Mouse (Mus musculus): ENCODE measurements around the gene Zfp523. TPM values are rescaled to one million over a fixed set of nuclear protein-coding genes. Genes with fewer than 3 reads are reported as not detected.

The Zfp523 gene
- polyA plus RNA-seq, 1 experiment from 2014 or later = 38.2 TPM

DNA sequence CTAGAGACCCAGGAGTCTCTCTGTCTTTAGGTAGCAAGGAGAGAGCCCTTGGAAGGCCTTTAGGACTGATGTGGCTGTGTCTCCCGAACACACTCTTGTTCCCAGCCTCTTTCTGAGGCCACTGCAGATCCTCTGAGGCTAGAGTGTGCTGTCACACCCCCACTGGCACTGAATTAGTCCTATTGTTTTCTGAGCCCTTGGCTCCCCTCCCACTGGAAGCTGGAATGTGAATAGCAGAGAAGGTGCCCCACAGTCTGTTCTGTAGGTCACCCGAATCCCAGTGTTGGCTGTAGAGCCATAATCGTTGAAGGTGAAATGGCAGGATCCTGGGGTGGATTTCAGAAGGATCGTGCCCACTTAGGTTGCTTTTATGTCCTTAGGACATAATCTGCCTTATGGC, 3.4 kb downstream of the Zfp523 start:
- Histone ChIP-seq H3K4me1 (ENCODE audit: insufficient read depth, low read length) (peaks cover 34% of the 10 kb centered on the region), H3K9me3 (ENCODE audit: low read length) (no peaks in the 10 kb centered on the region), H3K36me3 (ENCODE audit: insufficient read depth, low read length) (no peaks in the 10 kb centered on the region), H3K27ac (ENCODE audit: low read length) (no peak overlapping the region), H3K4me3 (ENCODE audit: low read length) (no peak overlapping the region), H3K27me3 (ENCODE audit: insufficient read depth, low read length) (no peaks in the 10 kb centered on the region), H3K4me2 (replicated peaks; ENCODE audit: low read depth, low read length) (no peak overlapping the region), H3K9ac (replicated peaks; ENCODE audit: low read length) (0 out of 2 replicates have a peak overlapping the region, but pooled peaks have one; percentile 22)
- no peak for ATAC-seq (ENCODE audit: low FRiP score, low TSS enrichment)
- WGBS = 42% methylated on average over 4 of the region's 4 CpGs

DNA sequence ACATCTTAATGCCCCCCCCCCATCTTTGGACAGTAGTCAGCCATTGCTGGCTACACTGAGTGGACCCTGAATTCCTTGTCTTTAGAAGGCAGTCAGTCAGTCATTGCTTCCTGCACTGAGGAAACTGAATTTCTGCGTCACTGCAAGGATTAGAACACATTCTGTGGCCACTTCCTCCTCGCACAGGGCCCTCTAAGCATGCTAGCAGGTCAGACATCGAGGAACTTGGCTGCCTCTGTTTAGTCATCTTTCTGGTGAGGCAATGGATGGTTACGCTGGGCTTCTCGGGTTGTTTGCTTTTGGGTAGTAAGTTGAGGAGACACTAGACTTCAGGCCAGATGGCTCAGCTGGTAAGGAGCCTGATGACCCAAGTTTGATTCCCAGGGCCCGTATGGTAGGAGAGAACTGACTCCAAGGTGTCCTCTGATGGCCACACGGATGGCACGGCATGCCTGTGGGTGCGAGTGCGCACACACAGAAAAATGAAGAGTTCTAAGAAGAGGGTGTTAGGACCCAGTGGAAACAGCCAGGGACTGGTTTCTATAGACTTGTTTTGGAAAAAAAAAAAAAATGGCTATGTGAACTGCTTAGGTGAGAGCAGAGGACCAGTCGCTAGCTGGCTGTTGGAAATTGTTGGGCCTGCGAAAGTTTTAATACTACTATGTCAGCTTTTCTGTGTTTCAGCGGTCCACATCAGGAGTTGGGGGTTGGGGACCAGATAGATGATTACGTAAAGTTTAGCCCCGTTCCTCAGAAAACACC, 4.0 kb downstream of the Zfp523 start:
- H3K9ac ChIP-seq (replicated peaks; ENCODE audit: low read length) = 0 out of 2 replicates have a peak overlapping the region, but pooled peaks have one; percentile 6
- H3K27ac ChIP-seq (ENCODE audit: low read length) = no peak overlapping the region
- ATAC-seq (ENCODE audit: low FRiP score, low TSS enrichment) = no peak
- no peaks in the 10 kb centered on the region for H3K27me3 ChIP-seq (ENCODE audit: insufficient read depth, low read length)
- H3K4me3 ChIP-seq (ENCODE audit: low read length) = no peak overlapping the region
- no peaks in the 10 kb centered on the region for H3K36me3 ChIP-seq (ENCODE audit: insufficient read depth, low read length)
- H3K9me3 ChIP-seq (ENCODE audit: low read length) = no peaks in the 10 kb centered on the region
- H3K4me1 ChIP-seq (ENCODE audit: insufficient read depth, low read length) = peaks cover 34% of the 10 kb centered on the region
- H3K4me2 ChIP-seq (replicated peaks; ENCODE audit: low read depth, low read length) = no peak overlapping the region
- 81% methylated on average over 15 of the region's 15 CpGs for WGBS

DNA sequence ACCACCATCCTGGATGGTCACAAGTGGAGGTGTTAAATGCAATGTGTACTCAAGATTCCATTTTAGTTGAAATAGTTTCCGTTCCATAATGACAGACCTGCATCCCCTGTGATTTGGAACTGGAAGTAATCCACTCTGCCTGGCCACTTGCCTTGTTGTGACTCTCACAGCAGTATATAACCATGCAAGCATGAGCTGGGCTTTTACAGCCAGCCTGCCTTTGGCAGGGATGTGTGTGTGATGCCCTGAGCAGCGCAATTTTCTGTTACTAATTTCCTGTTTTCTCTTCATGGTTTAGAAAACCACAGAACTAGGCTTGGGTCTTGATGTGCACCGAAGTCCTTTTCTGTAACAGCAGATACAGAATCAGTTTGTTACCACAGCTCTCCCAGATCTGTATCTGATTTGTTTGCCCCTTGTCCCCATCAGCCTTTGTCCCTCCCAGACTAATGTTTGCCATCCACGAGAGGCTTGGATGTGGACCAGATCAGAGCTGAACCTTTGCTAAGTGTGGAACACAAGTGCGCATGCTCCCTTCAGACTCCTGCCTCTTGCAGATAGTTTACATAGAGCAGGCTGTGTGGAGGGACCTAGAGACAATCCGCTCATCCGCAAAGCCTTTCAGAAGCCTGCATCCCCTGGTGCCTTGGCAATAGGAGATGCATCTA, 8.2 kb downstream of the Zfp523 start:
- Histone ChIP-seq H3K4me1 (ENCODE audit: insufficient read depth, low read length) (peaks cover 10% of the 10 kb centered on the region), H3K4me3 (ENCODE audit: low read length) (no peak overlapping the region), H3K27ac (ENCODE audit: low read length) (no peak overlapping the region), H3K9me3 (ENCODE audit: low read length) (no peaks in the 10 kb centered on the region), H3K36me3 (ENCODE audit: insufficient read depth, low read length) (peaks cover 5% of the 10 kb centered on the region; the same call in 1 of the 2 replicates), H3K4me2 (replicated peaks; ENCODE audit: low read depth, low read length) (no peak overlapping the region), H3K9ac (replicated peaks; ENCODE audit: low read length) (no peak overlapping the region), H3K27me3 (ENCODE audit: insufficient read depth, low read length) (no peaks in the 10 kb centered on the region)
- 89% methylated on average over 7 of the region's 7 CpGs for WGBS
- ATAC-seq (ENCODE audit: low FRiP score, low TSS enrichment) = no peak

DNA sequence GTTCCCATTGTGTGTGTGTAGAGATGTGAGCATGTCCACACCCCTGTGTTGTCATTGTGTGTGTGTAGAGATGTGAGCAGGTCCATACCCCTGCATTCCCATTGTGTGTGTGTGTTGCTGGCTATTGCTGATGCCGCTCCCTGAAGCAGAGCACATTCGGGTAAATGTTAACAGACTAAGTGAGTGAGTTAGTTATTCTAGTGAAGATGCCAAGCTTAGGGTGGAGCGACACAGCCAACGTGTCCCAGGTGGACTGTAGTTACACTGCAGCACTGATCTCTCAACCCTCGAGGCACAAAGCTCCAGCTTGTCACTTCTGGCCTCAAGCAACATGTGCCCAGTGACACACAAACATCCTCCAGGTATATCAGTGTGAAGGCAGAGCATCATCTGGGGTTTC, 11.4 kb downstream of the Zfp523 start:
- peak; percentile 54; the same call in 1 of the 2 replicates for ATAC-seq (ENCODE audit: low FRiP score, low TSS enrichment)
- Histone ChIP-seq H3K4me3 (ENCODE audit: low read length) (no peak overlapping the region), H3K4me2 (replicated peaks; ENCODE audit: low read depth, low read length) (no peak overlapping the region), H3K27ac (ENCODE audit: low read length) (no peak overlapping the region), H3K27me3 (ENCODE audit: insufficient read depth, low read length) (no peaks in the 10 kb centered on the region), H3K9me3 (ENCODE audit: low read length) (no peaks in the 10 kb centered on the region), H3K36me3 (ENCODE audit: insufficient read depth, low read length) (peaks cover 32% of the 10 kb centered on the region), H3K4me1 (ENCODE audit: insufficient read depth, low read length) (peaks cover 4% of the 10 kb centered on the region; the same call in 1 of the 2 replicates), H3K9ac (replicated peaks; ENCODE audit: low read length) (no peak overlapping the region)
- WGBS = 83% methylated on average over 5 of the region's 5 CpGs

DNA sequence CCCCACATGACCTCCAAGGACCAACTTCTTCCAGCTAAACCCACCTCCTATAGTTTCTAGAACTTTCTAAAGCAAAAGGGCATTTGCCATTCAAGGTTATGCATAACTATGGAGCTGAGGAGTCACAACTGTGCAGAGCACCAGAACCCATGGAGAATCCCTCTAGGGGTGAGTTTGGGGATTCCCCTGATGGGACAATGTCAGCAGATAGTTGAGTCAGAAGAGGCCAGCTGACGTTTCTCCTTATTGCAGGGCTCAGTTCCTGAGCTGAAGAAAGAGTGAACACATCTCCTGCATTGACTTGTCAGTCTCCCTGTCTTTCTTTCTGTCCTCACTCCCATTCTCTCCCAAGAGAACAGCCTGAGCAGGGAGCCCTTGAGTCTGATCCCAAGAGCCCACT, 15.8 kb downstream of the Zfp523 start:
- Histone ChIP-seq H3K27ac (ENCODE audit: low read length) (no peak overlapping the region), H3K9ac (replicated peaks; ENCODE audit: low read length) (no peak overlapping the region), H3K27me3 (ENCODE audit: insufficient read depth, low read length) (no peaks in the 10 kb centered on the region), H3K9me3 (ENCODE audit: low read length) (no peaks in the 10 kb centered on the region), H3K4me1 (ENCODE audit: insufficient read depth, low read length) (peaks cover 9% of the 10 kb centered on the region; the same call in 1 of the 2 replicates), H3K36me3 (ENCODE audit: insufficient read depth, low read length) (peaks cover 70% of the 10 kb centered on the region), H3K4me3 (ENCODE audit: low read length) (no peak overlapping the region), H3K4me2 (replicated peaks; ENCODE audit: low read depth, low read length) (no peak overlapping the region)
- WGBS = 61% methylated on average over 1 of the region's 1 CpGs
- ATAC-seq (ENCODE audit: low FRiP score, low TSS enrichment) = no peak

DNA sequence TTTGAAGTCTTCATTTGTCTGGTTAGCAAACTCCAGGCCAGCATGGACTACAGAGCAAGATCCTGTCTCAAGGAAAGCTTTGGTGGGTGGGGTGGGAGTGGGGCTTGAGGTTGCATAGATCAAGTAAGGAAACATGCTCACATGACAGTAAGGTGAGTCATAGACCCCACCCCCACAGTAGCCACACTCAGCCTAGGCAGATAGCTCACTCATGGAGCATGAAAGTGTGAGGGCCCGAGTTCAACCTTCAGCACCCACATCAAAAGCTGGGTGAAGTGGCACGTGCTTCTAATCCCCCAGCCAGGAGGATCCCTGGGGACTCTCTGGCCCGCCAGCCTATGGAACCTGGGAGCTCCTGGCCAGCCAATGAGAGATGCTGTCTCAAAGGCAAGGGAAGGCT, 16.6 kb downstream of the Zfp523 start:
- H3K4me1 ChIP-seq (ENCODE audit: insufficient read depth, low read length) = peaks cover 7% of the 10 kb centered on the region; the same call in 1 of the 2 replicates
- no peaks in the 10 kb centered on the region for H3K9me3 ChIP-seq (ENCODE audit: low read length)
- H3K4me2 ChIP-seq (replicated peaks; ENCODE audit: low read depth, low read length) = no peak overlapping the region
- WGBS = 88% methylated on average over 3 of the region's 3 CpGs
- H3K27me3 ChIP-seq (ENCODE audit: insufficient read depth, low read length) = no peaks in the 10 kb centered on the region
- no peak overlapping the region for H3K27ac ChIP-seq (ENCODE audit: low read length)
- peaks cover 76% of the 10 kb centered on the region for H3K36me3 ChIP-seq (ENCODE audit: insufficient read depth, low read length)
- no peak for ATAC-seq (ENCODE audit: low FRiP score, low TSS enrichment)
- H3K4me3 ChIP-seq (ENCODE audit: low read length) = no peak overlapping the region
- H3K9ac ChIP-seq (replicated peaks; ENCODE audit: low read length) = no peak overlapping the region

DNA sequence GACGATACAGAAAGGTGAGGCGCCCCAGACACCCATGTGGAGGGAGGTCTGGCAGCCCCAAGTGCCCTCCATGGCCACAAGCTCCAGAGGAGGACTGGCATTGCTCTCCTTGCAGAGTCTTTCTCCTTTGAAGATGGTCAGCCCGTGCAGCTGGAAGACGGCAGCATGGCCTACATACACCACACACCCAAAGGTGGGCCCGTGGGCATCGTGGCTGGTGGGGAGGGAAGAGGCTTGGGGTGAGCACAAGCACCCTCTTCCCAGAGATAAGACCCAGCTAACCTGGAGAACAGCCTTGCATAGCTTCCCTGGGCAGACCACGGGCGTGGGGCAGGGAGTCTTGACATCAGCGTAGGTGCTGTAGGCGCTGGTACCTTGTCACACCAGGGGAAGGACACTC, 18.1 kb downstream of the Zfp523 start:
- WGBS = 94% methylated on average over 10 of the region's 10 CpGs
- no peak overlapping the region for H3K4me3 ChIP-seq (ENCODE audit: low read length)
- no peak overlapping the region for H3K27ac ChIP-seq (ENCODE audit: low read length)
- no peaks in the 10 kb centered on the region for H3K9me3 ChIP-seq (ENCODE audit: low read length)
- H3K4me2 ChIP-seq (replicated peaks; ENCODE audit: low read depth, low read length) = no peak overlapping the region
- H3K9ac ChIP-seq (replicated peaks; ENCODE audit: low read length) = no peak overlapping the region
- H3K27me3 ChIP-seq (ENCODE audit: insufficient read depth, low read length) = no peaks in the 10 kb centered on the region
- no peak for ATAC-seq (ENCODE audit: low FRiP score, low TSS enrichment)
- H3K4me1 ChIP-seq (ENCODE audit: insufficient read depth, low read length) = peaks cover 7% of the 10 kb centered on the region; the same call in 1 of the 2 replicates
- H3K36me3 ChIP-seq (ENCODE audit: insufficient read depth, low read length) = peaks cover 82% of the 10 kb centered on the region

DNA sequence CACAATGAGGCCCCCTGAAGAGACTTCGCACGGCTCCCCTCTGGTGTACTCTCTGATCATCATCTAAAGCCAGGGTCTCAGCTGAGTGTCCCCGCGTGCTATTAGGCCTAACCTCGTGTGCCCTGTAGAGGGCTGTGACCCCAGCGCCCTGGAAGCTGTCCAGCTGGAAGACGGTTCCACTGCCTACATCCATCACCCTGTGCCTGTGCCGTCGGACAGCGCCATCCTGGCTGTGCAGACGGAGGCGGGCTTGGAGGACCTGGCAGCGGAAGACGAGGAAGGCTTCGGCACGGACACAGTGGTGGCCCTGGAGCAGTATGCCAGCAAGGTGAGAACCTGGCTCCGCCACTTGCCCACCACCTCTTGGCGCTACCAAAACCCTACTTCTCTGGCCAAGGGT, 20.7 kb downstream of the Zfp523 start:
- H3K27me3 ChIP-seq (ENCODE audit: insufficient read depth, low read length) = no peaks in the 10 kb centered on the region
- H3K36me3 ChIP-seq (ENCODE audit: insufficient read depth, low read length) = peaks cover 86% of the 10 kb centered on the region
- no peak overlapping the region for H3K4me3 ChIP-seq (ENCODE audit: low read length)
- no peak for ATAC-seq (ENCODE audit: low FRiP score, low TSS enrichment)
- no peaks in the 10 kb centered on the region for H3K9me3 ChIP-seq (ENCODE audit: low read length)
- no peak overlapping the region for H3K9ac ChIP-seq (replicated peaks; ENCODE audit: low read length)
- no peak overlapping the region for H3K4me2 ChIP-seq (replicated peaks; ENCODE audit: low read depth, low read length)
- no peak overlapping the region for H3K27ac ChIP-seq (ENCODE audit: low read length)
- H3K4me1 ChIP-seq (ENCODE audit: insufficient read depth, low read length) = peaks cover 7% of the 10 kb centered on the region; the same call in 1 of the 2 replicates
- WGBS = 57% methylated on average over 18 of the region's 18 CpGs

DNA sequence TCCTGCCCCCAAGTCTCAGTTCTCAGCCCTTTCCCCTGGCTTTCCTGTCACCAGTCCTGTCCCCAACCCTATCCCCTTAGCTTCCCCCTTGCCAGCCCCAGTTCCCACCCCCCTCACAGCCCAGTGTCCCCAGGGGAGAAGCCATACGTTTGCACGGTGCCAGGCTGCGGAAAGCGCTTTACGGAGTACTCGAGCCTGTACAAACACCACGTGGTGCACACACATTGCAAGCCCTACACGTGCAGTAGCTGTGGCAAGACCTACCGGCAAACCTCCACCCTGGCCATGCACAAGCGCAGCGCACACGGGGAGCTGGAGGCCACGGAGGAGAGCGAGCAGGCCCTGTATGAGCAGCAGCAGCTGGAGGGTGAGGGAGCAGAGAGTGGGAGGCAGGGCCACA, 25.1 kb downstream of the Zfp523 start:
- ATAC-seq (ENCODE audit: low FRiP score, low TSS enrichment) = no peak
- WGBS = 82% methylated on average over 14 of the region's 14 CpGs
- Histone ChIP-seq H3K9me3 (ENCODE audit: low read length) (no peaks in the 10 kb centered on the region), H3K4me2 (replicated peaks; ENCODE audit: low read depth, low read length) (no peak overlapping the region), H3K9ac (replicated peaks; ENCODE audit: low read length) (no peak overlapping the region), H3K27me3 (ENCODE audit: insufficient read depth, low read length) (no peaks in the 10 kb centered on the region), H3K27ac (ENCODE audit: low read length) (no peak overlapping the region), H3K4me3 (ENCODE audit: low read length) (no peak overlapping the region), H3K4me1 (ENCODE audit: insufficient read depth, low read length) (peaks cover 10% of the 10 kb centered on the region), H3K36me3 (ENCODE audit: insufficient read depth, low read length) (peaks cover 56% of the 10 kb centered on the region)
